ENCODE assay signal across 8 mouse cellular contexts in the genomic region with DNA sequence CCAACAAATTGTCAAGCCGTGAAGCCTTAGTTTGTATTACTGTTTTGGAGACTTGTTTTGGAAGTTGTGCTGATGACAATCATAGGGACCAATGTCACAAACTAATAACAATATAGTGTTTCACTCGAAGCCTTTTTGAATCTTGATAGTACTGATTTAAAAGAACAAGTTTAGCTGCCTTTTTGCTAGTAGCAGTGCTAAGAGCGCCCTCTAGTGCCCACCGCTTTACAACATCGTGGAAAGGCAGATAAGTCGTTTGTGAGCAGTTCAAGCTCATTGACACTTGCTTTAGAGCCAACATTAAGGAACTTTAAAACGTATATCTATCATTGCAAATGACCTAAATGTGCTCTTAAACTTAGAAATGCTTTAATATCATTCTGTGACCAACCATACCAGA.
DNase-seq lines count a peak whose midpoint lies in the region; ATAC-seq lines count a peak whose summit lies in the region.

No protein-coding gene starts in this region.

- no peak for ATAC-seq in monocyte, adult 5-6 weeks (replicated peaks; ENCODE audit: insufficient number of reproducible peaks, low FRiP score, low TSS enrichment, poor library complexity, severe bottlenecking)

- DNase-seq in 416B (ENCODE audit: low read depth) (peak; percentile 70), MN1 (ENCODE audit: low spot score) (peak; percentile 83)
- DNase-seq in cerebellum, postnatal 10 days: peak; percentile 92 to 94
- peak; percentile 65 to 88 for DNase-seq in frontal cortex, postnatal 14 days (ENCODE audit: low spot score in 2 of 2)
- peak; percentile 80 for DNase-seq in kidney, postnatal 14 days
- peak; percentile 33 to 53 for DNase-seq in lung, adult 18-20 months
- peak; percentile 93 for DNase-seq in retina, embryonic 14.5 days (ENCODE audit: low spot score)

Comparison
In these comparisons a context has a peak if more than half of its experiments do, and no peak if none do; other contexts are left out.
1. DNase-seq: peak in every context shown above with its lines; median percentile 93 in cerebellum, postnatal 10 days; 93 in retina, embryonic 14.5 days; 83 in MN1; 80 in kidney, postnatal 14 days; 76 in frontal cortex, postnatal 14 days; 70 in 416B; 43 in lung, adult 18-20 months.